Mouse (Mus musculus) left cerebral cortex, postnatal 4 days (tissue): ENCODE measurements around the gene Vgf. TPM values are rescaled to one million over a fixed set of nuclear protein-coding genes. Genes with fewer than 3 reads are reported as not detected.

Experiments used
- DNase-seq: peaks from one replicate; pipeline ENCODE4 v3.0.0-alpha.2; 2022
- intact Hi-C: fragments of 180-260 bp; cut with DNase I; formaldehyde crosslinking; loops from one replicate; pipeline ENCODE4 v1.15.1; 2025
- total RNA-seq, 2 experiments: library from RNA; stranded (reverse); gene quantifications; 2 replicates each; pipeline ENCODE4 v1.2.3; 2021

Vgf gene
- total RNA-seq, result 10 to 100 TPM; 48.5 to 78.9 TPM

DNA sequence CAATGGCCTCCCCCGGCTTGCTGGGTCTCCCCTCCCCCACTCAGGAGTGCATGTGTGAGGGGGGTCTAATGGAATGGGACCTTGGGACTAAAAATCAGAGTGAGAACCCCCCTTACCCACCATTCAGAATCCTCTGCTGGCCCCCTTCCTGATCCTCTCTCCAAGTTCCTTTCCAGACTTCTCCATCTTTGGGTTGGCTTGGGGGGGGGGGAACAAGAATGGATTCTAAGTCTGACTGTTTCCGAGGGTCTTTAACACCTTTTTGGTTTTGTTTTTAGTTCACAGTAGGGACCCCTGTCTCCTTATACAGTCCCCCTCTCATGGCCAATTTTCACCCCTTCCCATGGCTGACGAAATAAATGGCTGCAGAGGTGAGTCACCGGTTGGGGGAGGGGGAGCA lies at the start of gene Vgf:
Gene Vgf, plus strand, starts transcription at position 301 of the 400 bp plus-strand sequence.
- DNase-seq, result no peak
- intact Hi-C loops, result loop anchor here (2.0 kb wide), 1 partner anchor 81 kb away; no protein-coding TSS in a partner anchor

GRCm38 (mm10) chr5:136977769-136978168 lies 48.4 kb upstream of the Vgf start:
- intact Hi-C loops, result no loop called here
- DNase-seq, result no peak

- DNase-seq, result no peak
- intact Hi-C loops, result no loop called here
Measured at GRCm38 (mm10) chr5:136979762-136980161, 46.4 kb upstream of the Vgf start.

DNA sequence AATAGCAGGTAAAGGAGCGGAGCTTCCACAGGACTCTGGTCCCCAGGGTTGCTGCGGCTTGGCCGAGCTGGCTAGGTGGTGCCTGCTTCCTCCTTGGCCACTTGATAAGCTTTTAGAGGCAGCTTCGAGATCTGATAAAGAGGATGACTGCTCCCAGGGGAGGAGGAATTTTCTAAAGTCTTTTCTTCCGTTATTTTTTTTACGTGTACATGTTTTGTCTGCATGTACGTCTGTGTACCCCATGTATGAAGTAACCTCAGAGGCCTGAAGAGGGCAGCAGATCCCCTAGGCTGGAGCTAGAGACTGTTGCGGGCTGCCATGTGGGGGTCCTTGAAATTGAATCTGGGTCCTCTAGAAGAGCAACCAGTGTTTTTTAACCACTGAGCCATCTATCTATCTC lies 45.2 kb upstream of the Vgf start:
- intact Hi-C loops, result no loop called here
- no peak for DNase-seq

DNA sequence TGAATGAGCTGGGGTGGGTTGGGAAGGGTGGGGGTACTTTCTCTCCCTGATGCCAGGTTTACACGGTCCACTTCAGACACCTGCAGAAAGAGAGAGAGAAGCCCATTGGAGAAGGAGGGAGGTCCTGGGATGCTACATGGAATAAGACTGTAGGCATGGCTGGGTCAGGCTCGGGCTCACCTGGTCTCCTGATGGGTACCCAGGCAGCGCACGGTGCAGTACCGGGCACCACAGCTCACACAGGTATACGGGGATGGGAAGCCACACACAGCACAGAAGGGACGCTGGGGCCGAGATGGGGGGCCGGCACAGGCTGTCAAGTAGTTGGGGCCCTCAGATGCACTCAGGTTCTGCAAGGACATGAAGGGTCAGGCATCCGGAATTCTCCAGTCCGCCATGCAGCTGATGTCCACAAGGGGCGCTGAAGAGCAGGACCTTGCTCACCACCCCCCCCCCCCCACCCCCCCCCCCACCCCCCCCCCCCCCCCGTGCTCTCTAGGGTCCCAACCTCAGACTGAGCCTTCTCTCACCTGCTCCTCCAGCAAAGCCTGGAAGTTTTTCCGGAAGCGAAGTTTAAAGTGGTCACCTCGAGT lies 43.8 kb upstream of the Vgf start:
- DNase-seq, result peak; percentile 54
- intact Hi-C loops, result no loop called here

DNA sequence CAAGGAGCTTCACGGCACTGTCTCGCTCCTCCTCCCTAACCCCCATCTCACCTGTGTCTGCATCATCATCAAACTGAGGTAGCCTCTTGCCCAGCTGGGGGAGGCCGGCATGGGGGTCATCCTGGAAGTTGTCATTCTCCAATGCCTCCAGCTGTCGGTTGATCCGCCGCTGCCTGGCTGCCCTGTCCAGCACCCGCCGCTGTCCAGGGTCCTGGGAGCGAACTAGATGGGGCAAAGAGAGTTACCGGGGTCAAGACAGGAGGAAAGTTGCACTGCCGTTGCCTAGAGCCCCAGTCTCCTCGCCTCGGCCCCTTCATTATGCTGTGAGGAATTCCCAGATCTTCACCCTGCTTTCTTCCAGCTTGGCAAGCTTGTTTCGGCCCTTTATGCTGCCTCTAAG lies 41.4 kb upstream of the Vgf start:
- no peak for DNase-seq
- intact Hi-C loops, result no loop called here

GRCm38 (mm10) chr5:136986695-136987137 lies 39.5 kb upstream of the Vgf start, which contains the start of gene Plod3:
Plod3 (plus strand) TSS chr5:136987019.
- intact Hi-C loops, result no loop called here
- peak; percentile 99 for DNase-seq

DNA sequence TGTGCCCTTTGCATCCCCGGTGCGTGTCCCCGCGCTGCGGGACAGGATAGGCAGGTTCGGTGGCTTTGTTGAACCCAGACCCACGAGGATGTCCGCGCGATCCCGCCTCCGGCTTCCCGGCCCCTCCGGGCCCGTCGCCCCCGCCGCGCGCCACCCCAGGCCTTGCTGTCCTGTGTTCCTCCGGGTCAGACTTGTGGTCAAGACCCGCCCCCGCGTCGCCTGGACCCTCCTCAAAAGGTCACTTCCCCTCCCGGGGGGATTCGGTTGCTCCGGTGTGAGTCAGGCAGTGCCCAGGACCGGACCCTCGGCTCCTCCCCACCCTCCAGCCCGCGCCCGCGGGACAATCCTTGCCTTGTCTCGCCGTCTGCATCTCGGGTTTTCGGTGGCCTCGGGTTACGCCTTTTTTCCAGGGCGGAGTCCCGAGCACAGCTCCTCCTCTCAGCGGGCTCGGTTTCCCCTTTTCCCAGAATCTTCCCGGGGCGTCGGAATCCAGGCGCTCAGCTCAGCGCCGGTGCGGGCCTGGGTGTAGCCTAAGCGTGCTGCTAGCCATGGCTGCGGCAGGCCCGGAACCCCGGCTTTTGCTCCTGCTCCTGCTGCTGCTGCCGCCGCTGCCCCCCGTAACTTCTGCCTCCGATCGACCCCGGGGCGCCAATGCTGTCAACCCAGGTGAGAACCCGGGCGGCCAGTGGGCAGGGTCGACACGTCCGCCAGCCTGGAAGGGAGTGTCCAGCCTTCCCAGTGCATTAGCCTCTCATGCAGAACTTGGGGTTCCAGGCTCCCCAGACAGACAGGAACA lies 38.9 kb upstream of the Vgf start:
- DNase-seq, result peak; percentile 83
- intact Hi-C loops, result no loop called here

DNA sequence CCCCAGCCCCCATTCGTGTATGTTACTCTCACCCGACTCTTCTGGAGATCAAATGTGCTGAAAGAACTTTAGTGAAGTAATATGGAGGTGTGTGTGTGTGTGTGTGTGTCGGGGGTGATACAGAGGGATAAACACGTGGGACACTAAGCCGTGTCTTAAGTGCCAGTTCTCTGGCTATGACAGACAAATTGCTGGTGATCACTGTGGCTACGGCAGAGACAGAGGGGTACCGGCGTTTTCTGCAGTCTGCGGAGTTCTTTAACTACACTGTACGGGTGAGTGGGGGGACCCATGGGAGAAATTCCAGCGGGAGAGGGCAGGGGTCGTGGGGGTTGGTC lies 38.3 kb upstream of the Vgf start, which contains the start of gene Znhit1:
Gene Znhit1, minus strand, starts transcription at position 88 of the 338 bp plus-strand sequence.
- intact Hi-C loops, result no loop called here
- DNase-seq, result no peak

- intact Hi-C loops, result no loop called here
- peak; percentile 42 for DNase-seq
Measured at GRCm38 (mm10) chr5:136988420-136988819, 37.8 kb upstream of the Vgf start.

- DNase-seq, result peak; percentile 26
- intact Hi-C loops, result no loop called here
Measured at GRCm38 (mm10) chr5:136989801-136990200, 36.4 kb upstream of the Vgf start.

DNA sequence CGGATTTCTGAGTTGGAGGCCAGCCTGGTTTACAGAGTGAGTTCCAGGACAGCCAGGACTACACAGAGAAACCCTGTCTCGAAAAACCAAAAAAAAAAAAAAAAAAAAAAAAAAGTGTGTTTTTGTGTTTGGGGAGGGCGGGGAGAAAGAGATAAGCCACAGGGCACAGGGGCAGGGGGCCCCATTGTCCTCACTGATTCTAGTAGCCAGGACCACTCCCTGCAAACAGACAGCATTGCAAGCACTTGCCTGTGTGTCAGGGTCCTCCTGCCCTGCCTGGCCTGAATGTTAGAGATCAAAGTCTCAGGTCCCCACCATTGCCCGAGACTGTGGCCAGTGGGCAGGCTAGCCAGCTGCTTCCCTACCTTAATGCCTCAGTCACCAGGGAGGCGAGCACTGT lies 26.7 kb upstream of the Vgf start:
- DNase-seq, result no peak
- intact Hi-C loops, result no loop called here

DNA sequence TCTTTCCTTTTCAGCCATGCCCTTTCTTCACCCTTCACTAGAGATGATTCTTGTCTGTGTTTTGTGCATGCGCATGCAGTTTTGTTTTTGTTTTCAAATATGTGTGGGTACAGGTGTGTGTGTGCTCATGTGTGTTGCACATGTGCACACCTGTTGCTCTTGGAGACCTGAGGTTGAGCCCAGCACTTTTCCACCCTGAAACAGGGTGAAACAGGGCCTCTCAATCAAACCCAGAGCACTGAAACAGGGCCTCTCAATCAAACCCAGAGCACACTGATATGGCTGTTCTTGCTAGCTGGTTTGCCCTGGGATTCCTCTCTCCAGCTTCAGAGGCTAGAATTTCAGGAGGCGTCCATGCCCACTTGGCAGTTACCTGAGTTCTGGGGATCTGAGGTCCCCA lies 25.6 kb upstream of the Vgf start:
- DNase-seq, result no peak
- intact Hi-C loops, result no loop called here

GRCm38 (mm10) chr5:137007276-137007675 lies 18.9 kb upstream of the Vgf start:
- no peak for DNase-seq
- intact Hi-C loops, result no loop called here

DNA sequence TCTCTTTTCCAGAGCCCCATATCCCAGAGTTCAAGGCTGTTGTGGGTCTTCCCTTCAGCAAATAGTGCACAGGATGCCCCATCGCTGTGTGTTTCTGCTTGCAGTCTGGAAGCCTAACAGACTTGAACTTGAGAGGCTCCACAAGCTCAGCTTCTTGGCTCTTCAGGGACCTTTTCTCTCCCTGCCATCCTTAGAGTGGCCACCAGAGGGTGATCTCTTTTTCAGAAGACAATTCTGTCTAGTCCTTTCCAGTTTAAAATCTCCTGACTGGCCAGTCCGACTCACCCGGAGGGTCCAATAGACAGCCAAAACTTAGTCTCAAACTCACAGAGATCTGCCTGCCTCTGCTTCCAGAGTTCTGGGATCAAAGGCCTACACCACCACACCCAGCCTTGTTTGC lies 16.2 kb upstream of the Vgf start:
- intact Hi-C loops, result loop anchor here (5.0 kb wide), 1 partner anchor 102 kb away; no protein-coding TSS in a partner anchor
- DNase-seq, result peak; percentile 59

GRCm38 (mm10) chr5:137012401-137012950 lies 13.7 kb upstream of the Vgf start:
- DNase-seq, result no peak
- intact Hi-C loops, result loop anchor here (5.0 kb wide), 1 partner anchor 100 kb away; no protein-coding TSS in a partner anchor

- DNase-seq, result no peak
- intact Hi-C loops, result no loop called here
Measured at GRCm38 (mm10) chr5:137015913-137016312, 10.3 kb upstream of the Vgf start.

- intact Hi-C loops, result no loop called here
- no peak for DNase-seq
Measured at GRCm38 (mm10) chr5:137024318-137024717, 1.9 kb upstream of the Vgf start.

DNA sequence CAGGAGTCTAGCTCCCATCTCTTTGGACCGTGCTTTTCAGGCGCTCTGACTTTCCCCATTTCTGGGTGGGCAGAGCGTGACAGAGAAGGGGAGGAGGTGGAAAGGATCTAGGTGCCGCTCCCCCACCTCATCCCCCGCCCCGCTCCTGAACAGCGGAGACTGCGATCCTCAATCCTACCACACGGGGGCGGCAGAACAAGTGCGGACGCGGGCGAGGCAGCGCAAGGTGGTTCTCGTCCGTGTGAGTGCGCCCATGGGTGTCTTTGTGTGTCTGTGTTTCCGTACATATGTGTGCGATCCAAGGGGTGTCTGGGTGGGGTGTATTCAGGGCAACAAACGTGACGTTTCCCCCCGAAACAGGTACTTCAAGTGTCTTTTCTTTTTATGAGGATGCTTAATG lies 1.1 kb upstream of the Vgf start:
- DNase-seq, result peak; percentile 83

GRCm38 (mm10) chr5:137028561-137029272 lies 2.5 kb downstream of the Vgf start:
- intact Hi-C loops, result no loop called here
- peak; percentile 57 for DNase-seq

More for the DNA sequence above, 1.1 kb upstream of the Vgf start:
- intact Hi-C loops, result no loop called here

- intact Hi-C loops, result no loop called here
- DNase-seq, result no peak
Measured at GRCm38 (mm10) chr5:137029273-137029585, 3.0 kb downstream of the Vgf start.
